In the genomic region with DNA sequence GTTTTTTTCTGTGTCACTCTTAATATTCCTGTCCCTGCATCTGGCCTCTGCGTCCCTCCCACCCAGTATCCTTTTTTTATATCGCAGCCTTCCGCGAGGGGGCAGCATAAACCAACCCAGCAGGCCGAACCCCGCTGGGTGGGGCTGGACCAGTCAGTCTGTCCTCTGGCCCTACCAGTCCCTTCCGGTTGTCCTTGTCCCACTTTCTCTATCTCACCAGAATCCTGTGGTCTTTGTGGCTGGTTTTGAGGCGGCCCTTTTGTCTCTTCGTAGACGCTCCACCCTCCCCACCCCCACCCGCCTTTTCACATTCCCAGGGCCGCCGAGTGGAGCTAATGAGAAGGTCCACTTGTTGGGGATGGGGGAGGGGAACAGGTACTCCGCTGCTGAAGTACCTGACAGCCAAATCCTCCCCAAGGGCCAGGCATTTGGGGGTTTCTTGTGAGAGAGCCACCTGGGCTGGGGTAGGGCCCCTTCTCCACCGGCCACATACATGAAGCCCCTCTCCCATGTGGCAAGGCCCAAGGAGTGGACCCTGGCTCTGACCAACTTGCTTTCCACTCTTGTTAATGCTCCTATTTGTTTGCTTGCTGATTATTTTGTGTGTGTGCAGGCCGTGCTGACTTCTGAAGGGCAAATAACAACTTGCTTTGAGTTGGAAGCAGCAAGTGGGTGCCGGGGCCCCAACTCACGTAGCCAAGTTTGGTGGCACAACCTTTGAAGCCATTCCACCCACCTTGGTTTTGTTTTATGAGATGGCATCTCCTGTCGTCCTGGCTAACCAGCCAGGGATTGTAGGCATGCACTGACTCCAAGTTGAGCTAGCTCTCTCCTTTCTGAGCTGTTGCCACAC, we compare ENCODE assay signal across 8 mouse cellular contexts. TPM values are rescaled to one million over a fixed set of nuclear protein-coding genes. Genes with fewer than 3 reads are reported as not detected.
DNase-seq lines count a peak whose midpoint lies in the region; ATAC-seq lines count a peak whose summit lies in the region.

Gene Nectin2, minus strand, starts transcription at position 267 of the 853 bp plus-strand sequence.

- WGBS in intestine, embryonic 15.5 days = 15% methylated on average over 19 of the region's 19 CpGs

- peak within 1 kb of the TSS; percentile 91 for H3K9ac ChIP-seq in intestine, embryonic 15.5 days

- peaks cover 41% of the 10 kb centered on the region for H3K4me1 ChIP-seq in intestine, embryonic 15.5 days (replicated peaks)

- peak within 1 kb of the TSS; percentile 78 for H3K4me2 ChIP-seq in intestine, embryonic 15.5 days (replicated peaks)

- no peaks in the 10 kb centered on the region for H3K36me3 ChIP-seq in intestine, embryonic 15.5 days

- ATAC-seq in intestine, embryonic 15.5 days = peak; percentile 75

- H3K27ac ChIP-seq in intestine, embryonic 15.5 days = peak within 1 kb of the TSS; percentile 97

- no peaks in the 10 kb centered on the region for H3K9me3 ChIP-seq in intestine, embryonic 15.5 days

- intact Hi-C loops in gastrocnemius, postnatal 36 days (cut with DNase I) = loop anchor here (2.0 to 5.0 kb wide), 2 partner anchors 38 to 92 kb away; no protein-coding TSS in a partner anchor
- intact Hi-C loops in left cerebral cortex, postnatal 25 days (cut with DNase I) = loop anchor here (1.0 kb wide), 2 partner anchors 34 to 40 kb away; no protein-coding TSS in a partner anchor

- no peaks in the 10 kb centered on the region for H3K27me3 ChIP-seq in intestine, embryonic 15.5 days (replicated peaks)

- DNase-seq in adrenal gland, adult 8-10 months = peak; percentile 92
- peak; percentile 80 for DNase-seq in embryo, embryonic 11.5 days (ENCODE audit: low read depth, low spot score)
- peak; percentile 83 to 89 for DNase-seq in gastrocnemius, postnatal 36 days
- DNase-seq in left cerebral cortex, postnatal 25 days (ENCODE audit: low spot score in 2 of 2) = peak; percentile 71 to 79
- peak; percentile 91 for DNase-seq in mesoderm, embryonic 11.5 days (ENCODE audit: low read depth, low spot score)
- DNase-seq in right cerebral cortex, postnatal 25 days = peak; percentile 81
- DNase-seq in urinary bladder, postnatal 36 days (ENCODE audit: low spot score in 2 of 2) = peak; percentile 88 to 90

- H3K4me3 ChIP-seq in intestine, embryonic 15.5 days (replicated peaks) = peak within 1 kb of the TSS; percentile 94

RNA-seq across cellular contexts. Expression of gene Nectin2, which starts in this region (rescaled TPM):
- 100 to 1,000 TPM in 1 of 4 experiments, 10 to 100 TPM in 3; 72.1 to 116 (median 88.9) TPM for total RNA-seq in adrenal gland, adult 8-10 months (2022)
- total RNA-seq in gastrocnemius, postnatal 36 days (2021) = 1 to 10 TPM; 2.0 to 2.3 TPM
- polyA plus RNA-seq in intestine, embryonic 15.5 days (2015; fragmentation: Nextera tagmentation; extraction: Ambion mirVana) = 148 and 154 TPM in 2 replicates
- total RNA-seq in left cerebral cortex, postnatal 25 days (2021) = 1 to 10 TPM; 7.4 to 9.3 TPM

Comparison
In these comparisons a context has a peak if more than half of its experiments do, and no peak if none do; other contexts are left out.
1. Peak in every context shown above with its lines: DNase-seq, ATAC-seq, H3K4me3 ChIP-seq and H3K27ac ChIP-seq.
2. RNA of gene Nectin2 (total RNA-seq): 72.1 to 116 TPM in adrenal gland, adult 8-10 months; 7.4 to 9.3 TPM in left cerebral cortex, postnatal 25 days and 2.0 to 2.3 TPM in gastrocnemius, postnatal 36 days; every median in the first group is over 4 times any median in the second.